Mouse (Mus musculus) kidney, postnatal 0 days (tissue): ENCODE data around the gene Gm14569. TPM values are rescaled to one million over a fixed set of nuclear protein-coding genes. Genes with fewer than 3 reads are reported as not detected.

Experiments used
- ATAC-seq: fragments of 200-750 bp; cut with Nextera tagmentation; replicated peaks from 2 replicates; pipeline ENCODE4 v1.8.0; 2017; ENCODE audit warnings: low read depth, moderate number of reproducible peaks, moderate TSS enrichment, moderate library complexity; ENCODE audit not compliant: low FRiP score
- DNase-seq: peaks from one replicate; pipeline ENCODE4 v3.0.0-alpha.2; 2016; ENCODE audit warnings: low spot score
- H3K27ac ChIP-seq: fragments of 300-500 bp; sonication (generic); 2 replicates; pipeline ENCODE4 v1.5.1; 2014; ENCODE audit warnings: mild to moderate bottlenecking
- H3K27me3 ChIP-seq: fragments of 300-500 bp; sonication (generic); 2 replicates; pipeline ENCODE4 v1.6.1; 2014; ENCODE audit warnings: low read length, mixed read lengths; ENCODE audit not compliant: insufficient read depth
- H3K36me3 ChIP-seq: fragments of 300-500 bp; sonication (generic); 2 replicates; pipeline ENCODE4 v1.6.1; 2014; ENCODE audit warnings: low read length, mixed read lengths; ENCODE audit not compliant: insufficient read depth
- H3K4me1 ChIP-seq: fragments of 300-500 bp; sonication (generic); replicated peaks from 2 replicates; pipeline ENCODE4 v1.6.1; 2014; ENCODE audit warnings: antibody characterized with exemption, low read length, mixed read lengths; ENCODE audit not compliant: insufficient read depth
- H3K4me2 ChIP-seq: fragments of 300-500 bp; sonication (generic); 2 replicates; pipeline ENCODE4 v1.6.1; 2014; ENCODE audit warnings: mild to moderate bottlenecking, low read length, moderate library complexity, mixed read lengths
- H3K4me3 ChIP-seq: fragments of 300-500 bp; sonication (generic); replicated peaks from 2 replicates; pipeline ENCODE4 v1.5.1; 2014; ENCODE audit warnings: low read depth, low read length
- H3K9ac ChIP-seq: fragments of 300-500 bp; sonication (generic); 2 replicates; pipeline ENCODE4 v1.6.1; 2014; ENCODE audit warnings: low read depth, low read length
- H3K9me3 ChIP-seq: fragments of 300-500 bp; sonication (generic); replicated peaks from 2 replicates; pipeline ENCODE4 v1.6.1; 2016; ENCODE audit warnings: low read length, inconsistent platforms, mixed read lengths
- CTCF ChIP-seq: IDR thresholded peaks from 2 replicates; pipeline ENCODE4 v1.5.1; 2016; ENCODE audit warnings: antibody characterized with exemption, low read depth, mild to moderate bottlenecking, moderate library complexity
- WGBS: fragments of 180-500 bp; shearing (Covaris S2); extraction: QIAGEN DNeasy Blood & Tissue Kit; methylation state at CpG from one replicate; pipeline ENCODE4 v1.1.7; 2014; 5-methylcytosine and 5-hydroxymethylcytosine counted together
- polyA plus RNA-seq: library from polyadenylated mRNA; unstranded; fragments of >200 nt; fragmentation: Nextera tagmentation; extraction: Ambion mirVana; gene quantifications from 2 replicates; pipeline ENCODE4 v1.2.1, GENCODE M21; 2015

Gm14569 gene
- polyA plus RNA-seq, 1 experiment from 2014 or later: not detected

DNA sequence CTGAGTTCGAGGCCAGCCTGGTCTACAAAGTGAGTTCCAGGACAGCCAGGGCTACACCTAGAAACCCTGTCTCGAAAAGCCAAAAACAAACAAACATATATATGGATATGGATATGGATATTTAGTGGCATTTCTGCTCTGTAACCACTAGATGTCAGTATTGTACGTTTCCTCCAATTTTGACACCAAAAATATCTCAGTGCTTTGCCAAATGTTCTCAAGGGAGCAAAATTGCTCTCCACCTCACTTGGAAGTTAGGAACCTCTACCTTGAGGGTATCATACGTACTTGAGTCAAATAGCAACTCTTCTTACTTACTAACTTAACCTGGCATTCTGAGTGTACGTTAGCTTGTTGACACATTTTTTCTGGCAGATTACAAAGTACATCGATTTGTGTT, 15.2 kb upstream of the Gm14569 start:
- H3K4me1 ChIP-seq: no peaks in the 10 kb centered on the region
- H3K36me3 ChIP-seq: no peaks in the 10 kb centered on the region
- no peaks in the 10 kb centered on the region for H3K9me3 ChIP-seq
- no peak overlapping the region for H3K27ac ChIP-seq
- ATAC-seq (no peak), DNase-seq (peak; percentile 51)
- no peak overlapping the region for H3K4me3 ChIP-seq
- WGBS: 51% methylated on average over 6 of the region's 6 CpGs
- peak; percentile 65 for TF ChIP-seq CTCF
- no peak overlapping the region for H3K9ac ChIP-seq
- no peaks in the 10 kb centered on the region for H3K27me3 ChIP-seq
- H3K4me2 ChIP-seq: no peak overlapping the region

DNA sequence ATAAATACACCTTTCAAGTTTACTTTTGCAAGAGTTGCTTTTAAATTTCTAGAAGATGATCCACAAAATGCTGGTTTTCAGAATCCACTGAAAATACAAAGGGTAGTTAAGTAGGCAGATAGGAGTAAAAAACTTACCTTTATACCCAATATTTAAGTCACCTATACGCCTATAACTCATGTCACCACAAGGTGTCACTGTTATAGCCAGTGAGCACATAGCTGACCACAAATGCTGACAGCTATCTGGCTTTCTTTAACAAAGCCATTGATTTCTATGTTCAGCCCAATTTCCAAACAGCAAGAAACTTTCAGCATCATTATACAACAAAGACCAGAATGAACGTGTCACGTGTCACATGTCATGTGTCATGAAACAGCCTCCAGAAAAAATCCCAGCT, 2.1 kb downstream of the Gm14569 start:
- DNase-seq (peak; percentile 21), ATAC-seq (no peak)
- 23% methylated on average over 3 of the region's 3 CpGs for whole genome bisulfite sequencing
- Histone ChIP-seq H3K4me1 (no peaks in the 10 kb centered on the region), H3K36me3 (no peaks in the 10 kb centered on the region), H3K9ac (no peak overlapping the region), H3K4me2 (no peak overlapping the region), H3K9me3 (no peaks in the 10 kb centered on the region), H3K27ac (no peak overlapping the region), H3K4me3 (no peak overlapping the region), H3K27me3 (no peaks in the 10 kb centered on the region)
- TF ChIP-seq CTCF: peak; percentile 61

DNA sequence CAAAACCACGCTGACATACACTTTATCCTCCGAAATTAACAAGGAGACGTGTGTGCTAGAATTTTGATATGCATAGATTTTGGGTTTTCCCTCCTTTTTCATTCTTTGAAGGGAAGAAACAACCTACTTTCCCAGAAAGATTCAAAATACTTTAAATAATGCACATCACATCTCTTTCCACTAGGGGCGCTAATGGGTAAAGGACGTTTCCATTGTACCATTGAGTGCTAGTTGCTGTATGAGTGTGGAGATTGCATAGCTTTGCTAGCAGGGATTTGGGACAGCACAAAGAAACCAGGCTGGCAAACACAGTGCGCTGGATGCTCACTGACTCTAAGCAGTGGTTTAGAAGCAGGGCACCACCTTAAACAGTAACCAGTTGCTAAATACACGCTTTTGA, 3.6 kb downstream of the Gm14569 start:
- WGBS: 49% methylated on average over 7 of the region's 7 CpGs
- no peak overlapping the region for H3K9ac ChIP-seq
- H3K4me1 ChIP-seq: no peaks in the 10 kb centered on the region
- H3K4me2 ChIP-seq: no peak overlapping the region
- no peaks in the 10 kb centered on the region for H3K36me3 ChIP-seq
- no peaks in the 10 kb centered on the region for H3K27me3 ChIP-seq
- TF ChIP-seq CTCF: peak; percentile 69
- ATAC-seq: no peak
- H3K9me3 ChIP-seq: no peaks in the 10 kb centered on the region
- H3K27ac ChIP-seq: no peak overlapping the region
- no peak overlapping the region for H3K4me3 ChIP-seq
- peak; percentile 29 for DNase-seq

DNA sequence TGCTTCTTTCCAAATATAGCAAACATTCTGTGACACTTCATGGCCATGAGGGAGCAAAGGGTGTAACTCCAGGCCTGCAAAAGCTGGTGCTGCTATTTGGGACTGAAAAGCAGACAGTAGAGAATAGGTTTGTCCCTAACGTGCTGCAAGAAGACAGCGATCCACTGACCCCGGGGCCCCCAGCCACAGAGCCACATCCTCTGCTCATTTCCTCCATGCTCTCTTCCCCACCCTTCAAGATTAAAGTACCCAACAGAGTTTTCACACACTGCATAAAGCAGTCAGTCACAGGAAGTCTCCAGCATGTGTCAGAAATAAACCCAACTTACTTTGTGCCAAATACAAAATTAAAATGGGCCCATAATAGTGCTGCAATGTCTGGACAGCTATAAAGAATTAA, 16.8 kb downstream of the Gm14569 start:
- WGBS: 71% methylated on average over 3 of the region's 3 CpGs
- no peak for DNase-seq
- Histone ChIP-seq H3K36me3 (no peaks in the 10 kb centered on the region), H3K27me3 (no peaks in the 10 kb centered on the region), H3K4me1 (no peaks in the 10 kb centered on the region), H3K9me3 (no peaks in the 10 kb centered on the region), H3K9ac (no peak overlapping the region), H3K27ac (no peak overlapping the region), H3K4me3 (no peak overlapping the region), H3K4me2 (no peak overlapping the region)
- ATAC-seq: no peak
- no peak for TF ChIP-seq CTCF

DNA sequence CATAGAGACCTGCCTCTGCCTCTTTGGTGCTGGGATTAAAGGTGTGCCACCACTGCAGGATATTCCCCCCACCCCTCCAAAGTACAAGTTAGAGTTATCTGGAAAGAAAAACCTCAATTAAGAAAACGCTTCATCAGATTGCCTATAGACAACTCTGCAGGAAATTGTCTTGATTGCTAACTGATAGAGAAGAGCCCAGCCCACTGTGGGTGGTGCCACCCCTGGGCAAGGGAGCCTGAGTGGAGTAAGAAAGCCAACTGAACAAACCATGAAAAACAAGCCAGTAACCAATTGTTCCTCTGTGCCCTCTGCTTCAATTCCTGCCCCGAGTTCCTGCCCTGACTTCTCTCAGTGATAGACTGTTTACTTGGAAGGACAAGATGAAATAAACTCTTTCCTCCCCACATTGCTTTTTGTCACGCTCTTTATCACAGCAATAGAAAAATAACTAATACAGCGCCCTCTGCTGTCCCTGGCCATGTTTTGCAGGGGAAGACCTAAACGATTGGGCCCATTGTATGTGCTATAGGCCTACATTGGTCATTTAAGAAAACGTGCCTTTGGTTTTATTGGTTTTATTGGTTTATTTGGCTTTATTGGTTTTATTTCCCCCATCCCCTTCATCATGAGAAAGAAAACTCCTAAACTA, 17.4 kb downstream of the Gm14569 start:
- H3K4me1 ChIP-seq: no peaks in the 10 kb centered on the region
- H3K4me2 ChIP-seq: no peak overlapping the region
- H3K9me3 ChIP-seq: no peaks in the 10 kb centered on the region
- no peak overlapping the region for H3K4me3 ChIP-seq
- ATAC-seq (no peak), DNase-seq (no peak)
- H3K36me3 ChIP-seq: no peaks in the 10 kb centered on the region
- WGBS: 57% methylated on average over 6 of the region's 6 CpGs
- H3K27ac ChIP-seq: no peak overlapping the region
- H3K9ac ChIP-seq: no peak overlapping the region
- peak; percentile 18; the same call in 1 of the 2 replicates for TF ChIP-seq CTCF
- no peaks in the 10 kb centered on the region for H3K27me3 ChIP-seq

DNA sequence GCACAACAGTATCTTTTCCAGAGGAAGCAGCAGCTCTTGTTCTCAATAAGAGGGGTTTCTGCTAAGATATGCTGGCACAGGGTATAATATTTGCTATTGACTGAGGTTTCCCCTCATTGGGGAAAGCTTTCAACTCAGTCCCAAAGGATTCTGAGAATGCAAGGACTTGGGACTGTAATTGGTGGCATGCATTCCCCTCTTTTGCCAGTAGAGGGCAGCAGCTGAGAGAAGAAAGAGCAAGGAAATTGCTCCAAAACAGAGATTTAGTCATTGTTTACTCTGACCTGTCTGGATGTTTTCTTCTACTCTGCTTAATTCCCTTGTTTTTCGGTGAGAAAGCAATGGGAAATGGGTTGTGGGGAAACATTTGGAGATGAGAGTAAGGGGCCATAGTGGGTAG, 35.6 kb downstream of the Gm14569 start:
- ATAC-seq (no peak), DNase-seq (peak; percentile 6)
- no peak overlapping the region for H3K4me3 ChIP-seq
- no peaks in the 10 kb centered on the region for H3K27me3 ChIP-seq
- H3K36me3 ChIP-seq: no peaks in the 10 kb centered on the region
- H3K9me3 ChIP-seq: no peaks in the 10 kb centered on the region
- TF ChIP-seq CTCF: peak; percentile 70
- no peak overlapping the region for H3K9ac ChIP-seq
- H3K4me2 ChIP-seq: no peak overlapping the region
- H3K27ac ChIP-seq: no peak overlapping the region
- WGBS: 49% methylated on average over 1 of the region's 1 CpGs
- H3K4me1 ChIP-seq: no peaks in the 10 kb centered on the region

DNA sequence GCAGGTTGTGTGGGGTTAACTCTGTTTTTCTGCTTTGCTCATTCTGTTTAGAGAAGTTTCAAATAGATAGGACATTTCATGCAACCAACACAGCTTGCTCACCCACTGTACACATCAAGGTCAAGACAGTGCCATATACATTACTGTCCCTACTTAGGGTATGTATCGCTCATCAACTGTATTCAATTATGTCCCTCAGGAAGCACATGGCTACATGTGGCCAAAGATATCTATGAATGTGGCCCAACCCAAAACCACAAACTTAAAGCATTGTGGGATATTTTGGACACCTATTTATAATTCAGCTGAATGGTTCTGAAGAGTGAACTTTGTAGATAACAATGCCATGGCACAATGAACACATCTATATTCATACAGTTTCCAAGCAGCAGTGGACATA, 53.7 kb downstream of the Gm14569 start:
- Histone ChIP-seq H3K4me2 (no peak overlapping the region), H3K36me3 (no peaks in the 10 kb centered on the region), H3K9me3 (no peaks in the 10 kb centered on the region), H3K4me3 (no peak overlapping the region), H3K27me3 (no peaks in the 10 kb centered on the region), H3K4me1 (no peaks in the 10 kb centered on the region), H3K9ac (no peak overlapping the region), H3K27ac (no peak overlapping the region)
- TF ChIP-seq CTCF: no peak
- ATAC-seq (no peak), DNase-seq (no peak)
- WGBS: 93% methylated on average over 1 of the region's 1 CpGs
